Mouse (Mus musculus) lung, postnatal 0 days (tissue): ENCODE measurements around the gene Ccl7.

Source experiments
- CTCF ChIP-seq: IDR thresholded peaks from 2 replicates; pipeline ENCODE4 v1.5.1; 2016; ENCODE audit warnings: antibody characterized with exemption, mild to moderate bottlenecking
- EP300 ChIP-seq: IDR thresholded peaks from 2 replicates; pipeline ENCODE4 v1.6.1; 2016; ENCODE audit warnings: antibody characterized with exemption, mild to moderate bottlenecking, control low read depth

DNA sequence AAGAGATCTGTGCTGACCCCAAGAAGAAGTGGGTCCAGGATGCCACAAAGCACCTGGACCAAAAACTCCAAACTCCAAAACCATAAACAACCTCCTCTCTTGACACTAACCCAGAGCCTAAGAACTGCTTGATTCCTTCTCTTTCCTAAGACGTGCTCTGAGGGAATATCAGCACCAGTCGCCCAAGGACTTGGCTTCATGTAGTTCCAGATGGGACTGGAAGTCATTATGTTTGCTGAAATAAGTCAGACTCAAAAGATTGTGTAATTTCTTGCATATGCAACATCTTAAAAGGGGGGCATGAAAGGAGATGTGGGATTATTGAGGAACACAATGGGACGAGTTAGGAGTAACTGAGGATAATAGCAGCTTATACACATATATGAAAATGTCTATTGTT is 16.7 kb downstream of the Ccl7 start:
- TF ChIP-seq CTCF: no peak
- no peak for TF ChIP-seq EP300
